Mouse (Mus musculus) CH12.LX (cell line): ENCODE results near the gene Natd1. TPM values are rescaled to one million over a fixed set of nuclear protein-coding genes. Genes with fewer than 3 reads are reported as not detected.

Experiments used
- DNase-seq: peaks from one replicate; pipeline ENCODE4 v3.0.0-alpha.2; 2013; ENCODE audit errors: extremely low read depth
- H3K27ac ChIP-seq: 2 replicates; pipeline ENCODE4 v1.5.1; 2012; ENCODE audit warnings: low read depth, mild to moderate bottlenecking, control low read depth, moderate library complexity; ENCODE audit not compliant: insufficient read depth
- H3K27me3 ChIP-seq: replicated peaks from 2 replicates; pipeline ENCODE3; 2012; ENCODE audit warnings: inconsistent platforms
- H3K36me3 ChIP-seq, 2 experiments: replicated peaks in 1 of 2; 2 replicates each; pipeline versions ENCODE3 to v1.6.1; 2012; ENCODE audit warnings: inconsistent platforms in 1 of 2, low read length in 1 of 2, mild to moderate bottlenecking in 1 of 2, mixed read lengths in 1 of 2, moderate library complexity in 1 of 2; ENCODE audit not compliant: control insufficient read depth in 1 of 2, insufficient read depth in 1 of 2
- H3K4me1 ChIP-seq, 2 experiments: 2 replicates each; pipeline ENCODE4 v1.6.1; 2012; ENCODE audit warnings: inconsistent platforms in 1 of 2, moderate library complexity in 1 of 2; ENCODE audit not compliant: insufficient read depth in 2 of 2, control insufficient read depth in 1 of 2
- H3K4me2 ChIP-seq: 2 replicates; pipeline ENCODE4 v1.6.1; 2012; ENCODE audit warnings: low read depth, mild to moderate bottlenecking, control low read depth; ENCODE audit not compliant: poor library complexity, insufficient read depth, severe bottlenecking
- H3K4me3 ChIP-seq, 3 experiments: fragments of 150-350 bp in 1 of 3; sonication (generic) in 1 of 3; replicated peaks in 1 of 3; 2 replicates each; pipeline versions ENCODE3 to v1.5.1; 2011 to 2012; ENCODE audit warnings: low read depth in 2 of 3, low read length in 2 of 3, mild to moderate bottlenecking in 2 of 3, moderate library complexity in 2 of 3, control low read depth in 1 of 3, improper control_type of control experiment in 1 of 3, inconsistent platforms in 1 of 3, mixed read lengths in 1 of 3; ENCODE audit not compliant: poor library complexity in 1 of 3
- H3K79me2 ChIP-seq: replicated peaks from 2 replicates; pipeline ENCODE4 v1.6.1; 2012; ENCODE audit warnings: mild to moderate bottlenecking, moderate library complexity; ENCODE audit not compliant: control insufficient read depth, poor library complexity, insufficient read depth, severe bottlenecking; ENCODE audit errors: extremely low read depth
- H3K9ac ChIP-seq: 2 replicates; pipeline ENCODE4 v1.6.1; 2012; ENCODE audit warnings: low read depth, mild to moderate bottlenecking, control low read depth, moderate library complexity; ENCODE audit not compliant: insufficient read depth
- H3K9me3 ChIP-seq: replicated peaks from 2 replicates; pipeline ENCODE3; 2012; ENCODE audit warnings: low read length, inconsistent platforms, mixed read lengths
- BHLHE40 ChIP-seq: IDR thresholded peaks from 2 replicates; pipeline ENCODE4 v1.6.1; 2011; ENCODE audit warnings: mild to moderate bottlenecking, low read depth, low read length, improper control_type of control experiment
- CHD1 ChIP-seq: IDR thresholded peaks from 2 replicates; pipeline ENCODE4 v1.6.1; 2012; ENCODE audit warnings: low read depth, low read length, improper control_type of control experiment, inconsistent platforms
- CHD2 ChIP-seq: IDR thresholded peaks from 2 replicates; pipeline ENCODE4 v1.6.1; 2011; ENCODE audit warnings: low read length, improper control_type of control experiment
- CTCF ChIP-seq, 2 experiments: IDR thresholded peaks in 1 of 2; conservative IDR thresholded peaks in 1 of 2; 2 replicates each; pipeline ENCODE4 v1.5.1; 2011 to 2012; ENCODE audit warnings: low read depth in 2 of 2, low read length in 2 of 2, improper control_type of control experiment in 1 of 2, inconsistent platforms in 1 of 2, mild to moderate bottlenecking in 1 of 2, moderate library complexity in 1 of 2
- E2F4 ChIP-seq: IDR thresholded peaks from 2 replicates; pipeline ENCODE4 v1.6.1; 2011; ENCODE audit warnings: low read depth, low read length, improper control_type of control experiment; ENCODE audit not compliant: insufficient replicate concordance
- ELF1 ChIP-seq: IDR thresholded peaks from 2 replicates; pipeline ENCODE4 v1.6.1; 2014; ENCODE audit warnings: low read depth, mild to moderate bottlenecking, inconsistent platforms, low read length, improper control_type of control experiment
- EP300 ChIP-seq: IDR thresholded peaks from 2 replicates; pipeline ENCODE4 v1.6.1; 2011; ENCODE audit warnings: low read length, improper control_type of control experiment
- ETS1 ChIP-seq: conservative IDR thresholded peaks from 2 replicates; pipeline ENCODE4 v1.6.1; 2012; ENCODE audit warnings: low read depth, mild to moderate bottlenecking, inconsistent platforms, low read length, improper control_type of control experiment, moderate library complexity
- GABPA ChIP-seq: IDR thresholded peaks from 2 replicates; pipeline ENCODE4 v1.6.1; 2012; ENCODE audit warnings: low read depth, low read length, improper control_type of control experiment, inconsistent platforms; ENCODE audit not compliant: insufficient replicate concordance
- HCFC1 ChIP-seq: IDR thresholded peaks from 2 replicates; pipeline ENCODE4 v1.6.1; 2012; ENCODE audit warnings: low read depth, mild to moderate bottlenecking, inconsistent platforms, low read length, improper control_type of control experiment
- IRF4 ChIP-seq: IDR thresholded peaks from 2 replicates; pipeline ENCODE4 v1.6.1; 2014; ENCODE audit warnings: low read depth, mild to moderate bottlenecking, inconsistent platforms, low read length, improper control_type of control experiment
- JUN ChIP-seq: IDR thresholded peaks from 2 replicates; pipeline ENCODE4 v1.6.1; 2011; ENCODE audit warnings: low read depth, mild to moderate bottlenecking, low read length, improper control_type of control experiment, moderate library complexity; ENCODE audit not compliant: insufficient read depth
- JUND ChIP-seq: conservative IDR thresholded peaks from 2 replicates; pipeline ENCODE4 v1.6.1; 2011; ENCODE audit warnings: low read depth, low read length, improper control_type of control experiment
- KAT2A ChIP-seq: IDR thresholded peaks from 2 replicates; pipeline ENCODE4 v1.6.1; 2012; ENCODE audit warnings: low read length, improper control_type of control experiment, inconsistent platforms; ENCODE audit not compliant: insufficient replicate concordance
- MAFK ChIP-seq: IDR thresholded peaks from 2 replicates; pipeline ENCODE4 v1.6.1; 2011; ENCODE audit warnings: low read length, improper control_type of control experiment; ENCODE audit not compliant: insufficient replicate concordance
- MAX ChIP-seq: IDR thresholded peaks from 2 replicates; pipeline ENCODE4 v1.6.1; 2011; ENCODE audit warnings: low read length, improper control_type of control experiment
- MAZ ChIP-seq: IDR thresholded peaks from 2 replicates; pipeline ENCODE4 v1.6.1; 2012; ENCODE audit warnings: low read depth, mild to moderate bottlenecking, inconsistent platforms, low read length, improper control_type of control experiment, moderate library complexity
- MEF2A ChIP-seq: IDR thresholded peaks from 2 replicates; pipeline ENCODE4 v1.6.1; 2014; ENCODE audit warnings: low read depth, mild to moderate bottlenecking, inconsistent platforms, low read length, improper control_type of control experiment, borderline replicate concordance
- MXI1 ChIP-seq: IDR thresholded peaks from 2 replicates; pipeline ENCODE4 v1.6.1; 2011; ENCODE audit warnings: mild to moderate bottlenecking, low read depth, low read length, improper control_type of control experiment
- MYC ChIP-seq: IDR thresholded peaks from 2 replicates; pipeline ENCODE4 v1.6.1; 2011; ENCODE audit warnings: low read depth, mild to moderate bottlenecking, improper control_type of control experiment, low read length
- NELFE ChIP-seq: IDR thresholded peaks from 2 replicates; pipeline ENCODE4 v1.6.1; 2011; ENCODE audit warnings: low read depth, low read length, improper control_type of control experiment
- NRF1 ChIP-seq: IDR thresholded peaks from 2 replicates; pipeline ENCODE4 v1.6.1; 2014; ENCODE audit warnings: low read depth, mild to moderate bottlenecking, inconsistent platforms, low read length, improper control_type of control experiment, moderate library complexity
- PAX5 ChIP-seq: IDR thresholded peaks from 2 replicates; pipeline ENCODE4 v1.6.1; 2012; ENCODE audit warnings: low read length, inconsistent platforms, mixed read lengths
- POLR2A ChIP-seq: IDR thresholded peaks from 2 replicates; pipeline ENCODE4 v1.6.1; 2011; ENCODE audit warnings: low read depth, mild to moderate bottlenecking, improper control_type of control experiment, low read length
- POLR2AphosphoS2 ChIP-seq: IDR thresholded peaks from 2 replicates; pipeline ENCODE4 v1.6.1; 2011; ENCODE audit warnings: low read depth, low read length, improper control_type of control experiment
- RAD21 ChIP-seq: IDR thresholded peaks from 2 replicates; pipeline ENCODE4 v1.6.1; 2011; ENCODE audit warnings: low read depth, mild to moderate bottlenecking, low read length, improper control_type of control experiment, moderate library complexity
- RCOR1 ChIP-seq: conservative IDR thresholded peaks from 2 replicates; pipeline ENCODE4 v1.6.1; 2012; ENCODE audit warnings: low read depth, mild to moderate bottlenecking, inconsistent platforms, low read length, improper control_type of control experiment
- SIN3A ChIP-seq: IDR thresholded peaks from 2 replicates; pipeline ENCODE4 v1.6.1; 2012; ENCODE audit warnings: low read length, improper control_type of control experiment, inconsistent platforms
- SMC3 ChIP-seq: IDR thresholded peaks from 2 replicates; pipeline ENCODE4 v1.6.1; 2011; ENCODE audit warnings: low read depth, low read length, improper control_type of control experiment
- TBP ChIP-seq: conservative IDR thresholded peaks from 2 replicates; pipeline ENCODE4 v1.6.1; 2011; ENCODE audit warnings: low read depth, low read length, improper control_type of control experiment
- TCF12 ChIP-seq: IDR thresholded peaks from 2 replicates; pipeline ENCODE4 v1.6.1; 2014; ENCODE audit warnings: low read depth, mild to moderate bottlenecking, inconsistent platforms, low read length, improper control_type of control experiment
- UBTF ChIP-seq: IDR thresholded peaks from 2 replicates; pipeline ENCODE4 v1.6.1; 2012; ENCODE audit warnings: low read depth, mild to moderate bottlenecking, inconsistent platforms, low read length, improper control_type of control experiment, moderate library complexity
- USF1 ChIP-seq: IDR thresholded peaks from 2 replicates; pipeline ENCODE4 v1.6.1; 2014; ENCODE audit warnings: low read depth, mild to moderate bottlenecking, inconsistent platforms, low read length, improper control_type of control experiment
- USF2 ChIP-seq: conservative IDR thresholded peaks from 2 replicates; pipeline ENCODE4 v1.6.1; 2011; ENCODE audit warnings: low read depth, low read length, improper control_type of control experiment
- ZC3H11A ChIP-seq: IDR thresholded peaks from 2 replicates; pipeline ENCODE4 v1.6.1; 2012; ENCODE audit warnings: low read depth, mild to moderate bottlenecking, inconsistent platforms, low read length, improper control_type of control experiment
- ZKSCAN1 ChIP-seq: IDR thresholded peaks from 2 replicates; pipeline ENCODE4 v1.6.1; 2012; ENCODE audit warnings: low read depth, inconsistent platforms, low read length, improper control_type of control experiment, borderline replicate concordance
- ZMIZ1 ChIP-seq: IDR thresholded peaks from 2 replicates; pipeline ENCODE4 v1.6.1; 2012; ENCODE audit warnings: low read depth, mild to moderate bottlenecking, inconsistent platforms, low read length, improper control_type of control experiment
- ZNF384 ChIP-seq: IDR thresholded peaks from 2 replicates; pipeline ENCODE4 v1.6.1; 2012; ENCODE audit warnings: low read depth, low read length, improper control_type of control experiment, inconsistent platforms
- dilution Hi-C: fragments of 300-500 bp; cut with MboI; formaldehyde crosslinking; loops from 2 replicates; pipeline ENCODE4 v1.14.3; 2020; ENCODE audit warnings: low sequenced_read_pairs; ENCODE audit not compliant: extremely low pct_unique_long_range_greater_than_20kb, extremely low pct_ligation_motif_present
- in situ Hi-C: fragments of 300-500 bp; cut with MboI; formaldehyde crosslinking; loops from 3 replicates; pipeline ENCODE4 v1.14.3; 2019; ENCODE audit warnings: low sequenced_read_pairs, low pct_ligation_motif_present, low pct_unique_long_range_greater_than_20kb, mixed read lengths
- polyA plus RNA-seq: library from polyadenylated mRNA; unstranded; fragments of >175 nt; gene quantifications from 2 replicates; pipeline ENCODE4 v1.2.1, GENCODE M21; 2012; ENCODE audit warnings: low read depth; ENCODE audit not compliant: insufficient read length
- total RNA-seq, 2 experiments: library from RNA; depleted of rRNA; stranded (reverse); fragments of 300-350 nt in 1 of 2; fragments of >200 nt in 1 of 2; gene quantifications; 2 replicates each; pipeline ENCODE4 v1.2.3; 2012 to 2014

The Natd1 gene
- total and polyA plus RNA-seq, 3 experiments = 2.1 to 5.2 (median 5.0) TPM

- peak; percentile 94 for DNase-seq
- peaks cover 22 to 47% of the 10 kb centered on the region in 2 experiments for H3K4me1 ChIP-seq
- H3K4me3 ChIP-seq = peak overlapping the region; percentile 60 to 100 (median 97)
Observed at GRCm38 (mm10) chr11:60879423-60879822, 35.1 kb downstream of the Natd1 start.

GRCm38 (mm10) chr11:60878675-60879294, 35.8 kb downstream of the Natd1 start, which contains the start of gene Tmem11:
Tmem11 (minus strand) TSS chr11:60879272.
- H3K27me3 ChIP-seq = no peaks in the 10 kb centered on the region
- H3K4me2 ChIP-seq = peak within 1 kb of the TSS; percentile 86
- peaks cover 55% of the 10 kb centered on the region for H3K79me2 ChIP-seq
- H3K9me3 ChIP-seq = no peaks in the 10 kb centered on the region
- DNase-seq = peak; percentile 98
- H3K36me3 ChIP-seq = peaks cover 15 to 57% of the 10 kb centered on the region in 2 experiments
- dilution Hi-C loops = no loop called here
- in situ Hi-C loops = no loop called here
- peaks cover 25 to 52% of the 10 kb centered on the region in 2 experiments for H3K4me1 ChIP-seq
- H3K4me3 ChIP-seq = peak within 1 kb of the TSS; percentile 69 to 100 (median 97)
- peak within 1 kb of the TSS; percentile 78 for H3K27ac ChIP-seq
- peak within 1 kb of the TSS; percentile 92 for H3K9ac ChIP-seq
- TF ChIP-seq RCOR1 = no peak; the same call in 1 of the 2 replicates
- no peak for TF ChIP-seq BHLHE40
- TF ChIP-seq ZMIZ1 = peak; percentile 63
- peak; percentile 95 for TF ChIP-seq HCFC1
- peak; percentile 87 for TF ChIP-seq ELF1
- peak; percentile 91; the same call in 1 of the 2 replicates for TF ChIP-seq TCF12
- peak; percentile 85 for TF ChIP-seq POLR2A
- TF ChIP-seq MAZ = peak; percentile 81; the same call in 1 of the 2 replicates
- no peak for TF ChIP-seq USF2
- TF ChIP-seq MAX = no peak; the same call in 1 of the 2 replicates
- TF ChIP-seq EP300 = no peak
- TF ChIP-seq UBTF = peak; percentile 80
- TF ChIP-seq IRF4 = peak; percentile 49; the same call in 1 of the 2 replicates
- TF ChIP-seq ETS1 = no peak
- TF ChIP-seq RAD21 = no peak
- peak; percentile 51; the same call in 1 of the 2 replicates for TF ChIP-seq MEF2A

More at GRCm38 (mm10) chr11:60879423-60879822, 35.1 kb downstream of the Natd1 start:
- peak overlapping the region; percentile 86 for H3K4me2 ChIP-seq
- peaks cover 15 to 57% of the 10 kb centered on the region in 2 experiments for H3K36me3 ChIP-seq
- in situ Hi-C loops = no loop called here
- H3K27ac ChIP-seq = peak overlapping the region; percentile 78
- peaks cover 49% of the 10 kb centered on the region for H3K79me2 ChIP-seq
- H3K27me3 ChIP-seq = no peaks in the 10 kb centered on the region
- TF ChIP-seq PAX5 (no peak), MXI1 (peak; percentile 99), JUN (peak; percentile 31; the same call in 1 of the 2 replicates), TCF12 (peak; percentile 60; the same call in 1 of the 2 replicates), TBP (no peak), HCFC1 (no peak; the same call in 1 of the 2 replicates), MYC (peak; percentile 100), KAT2A (no peak), JUND (0 out of 2 replicates have a peak, but pooled peaks have one; percentile 11), MEF2A (no peak), NELFE (peak; percentile 35; the same call in 1 of the 2 replicates), ZKSCAN1 (no peak), POLR2A (no peak; the same call in 1 of the 2 replicates), MAX (peak; percentile 100), UBTF (no peak), MAZ (no peak), RAD21 (peak; percentile 60), USF1 (peak; percentile 59), CHD2 (no peak), GABPA (no peak), USF2 (peak; percentile 60; the same call in 1 of the 2 replicates), IRF4 (no peak), ZC3H11A (no peak), EP300 (no peak), SIN3A (peak; percentile 98), SMC3 (peak; percentile 70), POLR2AphosphoS2 (no peak), RCOR1 (no peak; the same call in 1 of the 2 replicates), BHLHE40 (peak; percentile 94), MAFK (no peak), ZNF384 (no peak), E2F4 (no peak), CHD1 (peak; percentile 63; the same call in 1 of the 2 replicates), CTCF (conservative IDR thresholded peaks at IDR 0.05 in 1 of 2, IDR thresholded peaks at IDR 0.05 in 1 of 2; ENCODE audit: low read depth in 2 of 2, low read length in 2 of 2) (peak; percentile 90 to 91), ZMIZ1 (no peak), ELF1 (no peak), ETS1 (no peak), NRF1 (no peak)
- H3K9me3 ChIP-seq = no peaks in the 10 kb centered on the region
- dilution Hi-C loops = no loop called here
- H3K9ac ChIP-seq = peak overlapping the region; percentile 88
